Mouse (Mus musculus) embryonic facial prominence, embryonic 11.5 days (tissue): ENCODE measurements around the gene Slc44a5. TPM values are rescaled to one million over a fixed set of nuclear protein-coding genes. Genes with fewer than 3 reads are reported as not detected.
"Not testable (repeated sequence)": the region's sequence is repeated elsewhere in the genome, so short reads cannot be mapped to it uniquely, and the experiment has no call there.

Experiments
- ATAC-seq: fragments of 200-750 bp; cut with Nextera tagmentation; replicated peaks from 2 replicates; pipeline ENCODE4 v1.8.0; 2017; ENCODE audit warnings: low read depth; ENCODE audit not compliant: insufficient number of reproducible peaks, low FRiP score, low TSS enrichment
- DNase-seq: peaks from one replicate; pipeline ENCODE4 v3.0.0-alpha.2; 2015; ENCODE audit warnings: low spot score
- H3K27ac ChIP-seq: fragments of 300-500 bp; sonication (generic); replicated peaks from 2 replicates; pipeline ENCODE4 v1.5.1; 2014; ENCODE audit warnings: mild to moderate bottlenecking, low read depth, low read length, control low read depth
- H3K27me3 ChIP-seq: fragments of 300-500 bp; sonication (generic); 2 replicates; pipeline ENCODE4 v1.6.1; 2014; ENCODE audit warnings: mild to moderate bottlenecking, low read length, moderate library complexity, mixed read lengths; ENCODE audit not compliant: control insufficient read depth, insufficient read depth
- H3K36me3 ChIP-seq: fragments of 300-500 bp; sonication (generic); replicated peaks from 2 replicates; pipeline ENCODE4 v1.6.1; 2014; ENCODE audit warnings: low read depth, mild to moderate bottlenecking, low read length, moderate library complexity, mixed read lengths; ENCODE audit not compliant: control insufficient read depth, insufficient read depth
- H3K4me1 ChIP-seq: fragments of 300-500 bp; sonication (generic); 2 replicates; pipeline ENCODE4 v1.6.1; 2014; ENCODE audit warnings: low read length, mixed read lengths; ENCODE audit not compliant: control insufficient read depth, insufficient read depth
- H3K4me2 ChIP-seq: fragments of 300-500 bp; sonication (generic); 2 replicates; pipeline ENCODE4 v1.6.1; 2014; ENCODE audit warnings: low read depth, mild to moderate bottlenecking, control low read depth, low read length, moderate library complexity
- H3K4me3 ChIP-seq: fragments of 300-500 bp; sonication (generic); 2 replicates; pipeline ENCODE4 v1.5.1; 2014; ENCODE audit warnings: low read depth, low read length, control low read depth
- H3K9ac ChIP-seq: fragments of 300-500 bp; sonication (generic); replicated peaks from 2 replicates; pipeline ENCODE4 v1.6.1; 2014; ENCODE audit warnings: mild to moderate bottlenecking, control low read depth, low read length
- H3K9me3 ChIP-seq: fragments of 300-500 bp; sonication (generic); replicated peaks from 2 replicates; pipeline ENCODE4 v1.6.1; 2016; ENCODE audit warnings: mild to moderate bottlenecking, low read length, inconsistent platforms, mixed read lengths; ENCODE audit not compliant: control insufficient read depth
- WGBS: fragments of 180-500 bp; shearing (Covaris S2); extraction: QIAGEN DNeasy Blood & Tissue Kit; methylation state at CpG from one replicate; pipeline ENCODE4 v1.1.7; 2014; 5-methylcytosine and 5-hydroxymethylcytosine counted together
- polyA plus RNA-seq: library from polyadenylated mRNA; unstranded; fragments of >200 nt; fragmentation: Nextera tagmentation; extraction: Ambion mirVana; gene quantifications from 2 replicates; pipeline ENCODE4 v1.2.1, GENCODE M21; 2014

The Slc44a5 gene
- polyA plus RNA-seq, 1 experiment from 2014 or later: 1.3 TPM

DNA sequence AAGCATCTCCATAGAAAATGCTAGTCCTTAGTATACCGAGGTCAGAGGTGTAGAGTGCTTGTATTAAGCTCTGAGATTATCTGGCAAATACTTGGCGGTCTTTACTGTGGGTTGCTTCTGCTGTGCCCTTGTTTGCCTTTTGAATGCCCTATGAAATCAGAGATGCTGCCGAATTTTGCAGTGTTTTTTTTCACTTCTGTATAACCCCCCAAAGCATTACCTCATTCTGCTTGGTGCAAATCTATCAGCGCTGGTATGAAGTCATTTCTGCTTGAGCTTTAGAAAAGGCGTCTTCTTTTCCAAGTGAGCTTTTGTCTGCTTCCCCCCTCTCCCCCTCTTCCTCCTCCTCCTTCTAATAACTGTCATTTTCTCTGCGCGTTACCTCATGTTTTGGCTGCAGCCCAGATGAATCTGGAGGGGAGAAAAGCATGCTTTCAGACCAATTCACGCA lies 248.9 kb downstream of the Slc44a5 start:
- H3K9me3 ChIP-seq: no peaks in the 10 kb centered on the region
- H3K4me3 ChIP-seq: no peak overlapping the region
- no peak overlapping the region for H3K9ac ChIP-seq
- whole genome bisulfite sequencing: 45% methylated on average over 8 of the region's 8 CpGs
- no peaks in the 10 kb centered on the region for H3K4me1 ChIP-seq
- peak; percentile 28 for DNase-seq
- H3K27me3 ChIP-seq: no peaks in the 10 kb centered on the region
- H3K36me3 ChIP-seq: no peaks in the 10 kb centered on the region
- no peak overlapping the region for H3K4me2 ChIP-seq
- no peak for ATAC-seq
- no peak overlapping the region for H3K27ac ChIP-seq

DNA sequence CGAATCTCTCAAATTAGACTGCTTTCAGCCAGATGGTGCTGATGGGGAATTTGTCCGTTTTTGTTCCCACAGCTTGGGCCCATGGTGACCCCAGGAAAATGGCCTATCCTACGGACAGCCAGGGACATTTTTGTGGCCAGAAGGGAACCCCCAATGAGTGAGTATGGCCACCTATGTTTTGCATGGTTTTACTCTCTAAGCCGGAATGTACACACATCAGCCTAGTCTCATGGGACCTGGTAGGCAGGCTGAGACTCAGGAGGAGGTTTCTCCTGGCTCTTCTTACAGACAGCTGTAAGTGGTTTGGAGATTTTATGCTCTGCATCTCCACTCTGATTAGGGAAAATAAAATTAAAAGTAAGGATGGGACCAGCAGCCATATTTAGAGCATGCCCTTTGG lies 249.5 kb downstream of the Slc44a5 start:
- Histone ChIP-seq H3K4me3 (no peak overlapping the region), H3K27me3 (no peaks in the 10 kb centered on the region), H3K4me2 (no peak overlapping the region), H3K36me3 (no peaks in the 10 kb centered on the region), H3K27ac (no peak overlapping the region), H3K9ac (no peak overlapping the region), H3K9me3 (no peaks in the 10 kb centered on the region), H3K4me1 (no peaks in the 10 kb centered on the region)
- 55% methylated on average over 4 of the region's 4 CpGs for WGBS
- ATAC-seq (no peak), DNase-seq (peak; percentile 22)

DNA sequence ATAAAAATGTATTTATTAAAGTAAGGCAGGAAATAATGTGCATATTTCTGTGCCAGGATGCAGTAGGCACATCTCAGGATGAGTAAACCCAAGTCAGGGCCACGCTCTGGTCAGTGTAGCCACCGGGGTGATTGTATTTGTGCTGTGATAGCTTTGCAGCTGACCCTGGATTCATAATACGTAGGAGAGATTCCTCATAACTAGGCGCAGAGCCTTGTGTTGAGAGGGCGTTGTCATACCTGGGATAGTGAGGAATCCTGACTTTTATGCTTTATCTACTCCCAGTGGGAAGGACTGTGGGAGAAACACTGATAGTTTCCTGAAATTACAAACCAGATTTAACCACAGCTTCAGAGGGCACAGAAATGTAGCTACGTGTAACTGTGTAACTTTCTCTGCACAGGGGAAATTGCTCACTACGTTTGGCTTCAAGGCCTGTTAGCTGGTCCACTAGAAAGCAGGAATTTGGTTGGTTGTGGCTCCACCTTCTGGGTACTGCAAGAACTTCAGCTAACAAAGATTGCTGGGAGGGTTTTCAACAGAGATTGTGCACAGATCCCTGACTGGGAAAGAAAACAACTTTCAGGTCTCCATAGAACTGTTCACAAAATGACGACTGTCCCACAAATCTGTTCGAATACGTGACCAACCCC lies 253.0 kb downstream of the Slc44a5 start:
- no peaks in the 10 kb centered on the region for H3K27me3 ChIP-seq
- H3K36me3 ChIP-seq: no peaks in the 10 kb centered on the region
- no peak overlapping the region for H3K9ac ChIP-seq
- no peak overlapping the region for H3K4me3 ChIP-seq
- no peaks in the 10 kb centered on the region for H3K9me3 ChIP-seq
- DNase-seq (peak; percentile 83), ATAC-seq (0 out of 2 replicates have a peak, but pooled peaks have one; percentile 24)
- H3K4me2 ChIP-seq: no peak overlapping the region
- no peaks in the 10 kb centered on the region for H3K4me1 ChIP-seq
- no peak overlapping the region for H3K27ac ChIP-seq
- WGBS: 51% methylated on average over 10 of the region's 10 CpGs

GRCm38 (mm10) chr3:154244932-154245331 lies 271.7 kb downstream of the Slc44a5 start:
- no peak overlapping the region for H3K4me2 ChIP-seq
- H3K27ac ChIP-seq: no peak overlapping the region
- ATAC-seq (no peak), DNase-seq (no peak)
- 84% methylated on average over 1 of the region's 1 CpGs for WGBS
- no peaks in the 10 kb centered on the region for H3K4me1 ChIP-seq
- no peak overlapping the region for H3K9ac ChIP-seq
- H3K9me3 ChIP-seq: no peaks in the 10 kb centered on the region
- H3K4me3 ChIP-seq: no peak overlapping the region
- no peaks in the 10 kb centered on the region for H3K27me3 ChIP-seq
- no peaks in the 10 kb centered on the region for H3K36me3 ChIP-seq

- WGBS: 79% methylated on average over 2 of the region's 2 CpGs
- Histone ChIP-seq H3K4me3 (no peak overlapping the region), H3K9ac (no peak overlapping the region), H3K27ac (no peak overlapping the region), H3K4me1 (no peaks in the 10 kb centered on the region), H3K9me3 (no peaks in the 10 kb centered on the region), H3K36me3 (no peaks in the 10 kb centered on the region), H3K27me3 (no peaks in the 10 kb centered on the region), H3K4me2 (no peak overlapping the region)
- ATAC-seq: no peak
- DNase-seq: no peak
Observed at GRCm38 (mm10) chr3:154251486-154251885, 278.2 kb downstream of the Slc44a5 start.

DNA sequence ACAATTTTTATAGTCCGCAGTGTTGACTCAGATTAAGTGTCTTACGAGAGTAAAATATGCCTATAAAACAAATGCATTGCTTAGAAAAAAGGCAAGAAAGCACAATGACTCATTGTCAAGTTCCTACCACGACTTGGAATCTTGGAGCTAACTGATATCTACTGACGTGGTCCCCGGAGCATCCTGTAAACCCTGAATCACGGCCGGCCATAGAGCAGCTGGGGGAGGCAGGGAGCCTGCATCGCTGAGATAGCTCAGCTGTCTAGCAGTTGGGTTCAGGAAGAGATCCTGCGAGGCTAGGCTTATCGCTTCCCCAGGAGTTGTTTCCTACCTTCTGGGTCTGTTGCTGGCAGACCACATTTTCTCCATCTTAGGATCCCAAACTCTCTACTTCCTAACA lies 279.0 kb downstream of the Slc44a5 start:
- Histone ChIP-seq H3K4me3 (no peak overlapping the region), H3K9ac (no peak overlapping the region), H3K9me3 (no peaks in the 10 kb centered on the region), H3K4me2 (no peak overlapping the region), H3K4me1 (no peaks in the 10 kb centered on the region), H3K27me3 (no peaks in the 10 kb centered on the region), H3K36me3 (no peaks in the 10 kb centered on the region), H3K27ac (no peak overlapping the region)
- ATAC-seq (no peak), DNase-seq (no peak)
- WGBS: 74% methylated on average over 10 of the region's 10 CpGs

DNA sequence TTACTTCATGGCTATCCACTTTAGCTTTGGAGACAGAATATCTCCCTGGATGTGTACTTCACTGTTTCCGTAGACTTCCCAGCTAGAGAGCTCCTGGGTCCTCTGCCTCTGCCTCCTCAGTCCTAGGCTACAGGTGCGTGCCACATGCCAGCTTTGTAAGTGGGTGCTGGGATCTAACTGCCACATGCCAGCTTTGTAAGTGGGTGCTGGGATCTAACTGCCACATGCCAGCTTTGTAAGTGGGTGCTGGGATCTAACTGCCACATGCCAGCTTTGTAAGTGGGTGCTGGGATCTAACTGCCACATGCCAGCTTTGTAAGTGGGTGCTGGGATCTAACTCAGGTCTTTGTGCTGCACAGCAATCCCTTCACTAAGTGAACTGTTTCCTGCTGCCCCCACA lies 281.0 kb downstream of the Slc44a5 start:
- H3K27ac ChIP-seq, H3K4me3 ChIP-seq, H3K4me2 ChIP-seq, H3K4me1 ChIP-seq, ATAC-seq, H3K9me3 ChIP-seq, DNase-seq, H3K27me3 ChIP-seq, H3K36me3 ChIP-seq, H3K9ac ChIP-seq: not testable (repeated sequence)
- 93% methylated on average over 2 of the region's 2 CpGs for WGBS

DNA sequence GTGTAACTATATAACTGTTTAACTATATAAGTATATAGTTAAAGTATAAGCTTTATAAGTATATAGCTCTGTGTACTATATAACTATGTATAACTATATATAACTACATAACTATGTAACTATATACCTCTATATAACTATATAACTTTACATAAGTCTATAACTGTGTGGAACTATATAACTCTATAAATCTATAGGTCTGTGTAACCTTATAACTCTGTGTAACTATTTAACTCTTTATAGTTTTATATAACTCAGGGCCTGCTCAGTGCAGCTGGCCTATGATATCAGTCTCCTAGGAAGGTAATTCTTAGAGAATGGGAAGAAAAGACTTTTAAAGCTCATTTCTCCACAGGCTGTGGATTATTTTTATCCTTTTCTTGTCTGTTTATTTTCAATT lies 284.1 kb downstream of the Slc44a5 start:
- H3K36me3 ChIP-seq: no peaks in the 10 kb centered on the region
- no peak for ATAC-seq

More for the DNA sequence above, 284.1 kb downstream of the Slc44a5 start:
- Histone ChIP-seq H3K9me3 (no peaks in the 10 kb centered on the region), H3K4me1 (no peaks in the 10 kb centered on the region), H3K27me3 (no peaks in the 10 kb centered on the region), H3K27ac (no peak overlapping the region), H3K9ac (no peak overlapping the region), H3K4me3 (no peak overlapping the region), H3K4me2 (no peak overlapping the region)
- no peak for DNase-seq
